Mouse (Mus musculus) midbrain, embryonic 10.5 days (tissue): Measurements from ENCODE around the gene Golph3. TPM values are rescaled to one million over a fixed set of nuclear protein-coding genes. Genes with fewer than 3 reads are reported as not detected.

Experiments
- DNase-seq: peaks from one replicate; pipeline ENCODE4 v3.0.0-alpha.2; 2017; ENCODE audit warnings: low spot score
- H3K27ac ChIP-seq: fragments of 300-500 bp; sonication (generic); replicated peaks from 2 replicates; pipeline ENCODE4 v1.5.1; 2016; ENCODE audit warnings: mild to moderate bottlenecking
- H3K27me3 ChIP-seq: fragments of 300-500 bp; sonication (generic); 2 replicates; pipeline ENCODE4 v1.6.1; 2016; ENCODE audit warnings: low read depth, mild to moderate bottlenecking; ENCODE audit not compliant: poor library complexity, severe bottlenecking
- H3K36me3 ChIP-seq: fragments of 300-500 bp; sonication (generic); 2 replicates; pipeline ENCODE4 v1.6.1; 2016; ENCODE audit warnings: mild to moderate bottlenecking, moderate library complexity
- H3K4me1 ChIP-seq: fragments of 300-500 bp; sonication (generic); 2 replicates; pipeline ENCODE4 v1.6.1; 2016
- H3K4me3 ChIP-seq: fragments of 300-500 bp; sonication (generic); 2 replicates; pipeline ENCODE4 v1.5.1; 2016; ENCODE audit warnings: mild to moderate bottlenecking, moderate library complexity
- H3K9me3 ChIP-seq: fragments of 300-500 bp; sonication (generic); replicated peaks from 2 replicates; pipeline ENCODE4 v1.6.1; 2016; ENCODE audit warnings: mild to moderate bottlenecking
- WGBS: fragments of 180-500 bp; shearing (Covaris S2); methylation state at CpG from one replicate; pipeline ENCODE4 v1.1.7; 2016; 5-methylcytosine and 5-hydroxymethylcytosine counted together
- polyA plus RNA-seq: library from polyadenylated mRNA; unstranded; fragments of >200 nt; fragmentation: Nextera tagmentation; extraction: Ambion mirVana; gene quantifications from 2 replicates; pipeline ENCODE4 v1.2.1, GENCODE M21; 2016

Gene Golph3
- polyA plus RNA-seq, 1 experiment from 2014 or later, result 73.3 TPM

- H3K27ac ChIP-seq, result no peak overlapping the region
- WGBS, result 89% methylated on average over 3 of the region's 3 CpGs
- H3K36me3 ChIP-seq, result peaks cover 88% of the 10 kb centered on the region
- H3K27me3 ChIP-seq, result no peaks in the 10 kb centered on the region
- DNase-seq, result no peak
- no peaks in the 10 kb centered on the region for H3K4me1 ChIP-seq
- no peaks in the 10 kb centered on the region for H3K9me3 ChIP-seq
- H3K4me3 ChIP-seq, result no peak overlapping the region
These were observed 27.7 kb downstream of the Golph3 start for GRCm38 (mm10) chr15:12348950-12349349.

GRCm38 (mm10) chr15:12349840-12350239 lies 28.6 kb downstream of the Golph3 start:
- Histone ChIP-seq H3K9me3 (no peaks in the 10 kb centered on the region), H3K27me3 (no peaks in the 10 kb centered on the region), H3K27ac (no peak overlapping the region), H3K36me3 (peaks cover 86% of the 10 kb centered on the region), H3K4me1 (no peaks in the 10 kb centered on the region), H3K4me3 (no peak overlapping the region)
- DNase-seq, result no peak
- 93% methylated on average over 5 of the region's 5 CpGs for WGBS

GRCm38 (mm10) chr15:12351470-12351869 lies 30.2 kb downstream of the Golph3 start:
- Histone ChIP-seq H3K9me3 (no peaks in the 10 kb centered on the region), H3K27ac (no peak overlapping the region), H3K36me3 (peaks cover 86% of the 10 kb centered on the region), H3K27me3 (no peaks in the 10 kb centered on the region), H3K4me1 (no peaks in the 10 kb centered on the region), H3K4me3 (no peak overlapping the region)
- 95% methylated on average over 7 of the region's 7 CpGs for WGBS
- DNase-seq, result no peak

GRCm38 (mm10) chr15:12354281-12354810 lies 33.1 kb downstream of the Golph3 start:
- 91% methylated on average over 2 of the region's 2 CpGs for WGBS
- Histone ChIP-seq H3K27me3 (no peaks in the 10 kb centered on the region), H3K36me3 (peaks cover 85% of the 10 kb centered on the region), H3K4me3 (no peak overlapping the region), H3K9me3 (no peaks in the 10 kb centered on the region), H3K27ac (no peak overlapping the region), H3K4me1 (no peaks in the 10 kb centered on the region)
- no peak for DNase-seq

GRCm38 (mm10) chr15:12355261-12355660 lies 34.0 kb downstream of the Golph3 start:
- no peaks in the 10 kb centered on the region for H3K4me1 ChIP-seq
- no peaks in the 10 kb centered on the region for H3K27me3 ChIP-seq
- no peak overlapping the region for H3K4me3 ChIP-seq
- no peak overlapping the region for H3K27ac ChIP-seq
- peaks cover 76% of the 10 kb centered on the region for H3K36me3 ChIP-seq
- no peaks in the 10 kb centered on the region for H3K9me3 ChIP-seq
- WGBS, result 94% methylated on average over 6 of the region's 6 CpGs
- no peak for DNase-seq

- 88% methylated on average over 7 of the region's 7 CpGs for WGBS
- Histone ChIP-seq H3K4me3 (no peak overlapping the region), H3K27me3 (no peaks in the 10 kb centered on the region), H3K9me3 (no peaks in the 10 kb centered on the region), H3K27ac (no peak overlapping the region), H3K4me1 (no peaks in the 10 kb centered on the region), H3K36me3 (peaks cover 76% of the 10 kb centered on the region)
- no peak for DNase-seq
These were observed 34.7 kb downstream of the Golph3 start for GRCm38 (mm10) chr15:12355907-12356306.

GRCm38 (mm10) chr15:12357459-12357858 lies 36.2 kb downstream of the Golph3 start:
- no peak for DNase-seq
- H3K36me3 ChIP-seq, result peaks cover 66% of the 10 kb centered on the region
- H3K4me3 ChIP-seq, result no peak overlapping the region
- no peaks in the 10 kb centered on the region for H3K27me3 ChIP-seq
- H3K4me1 ChIP-seq, result no peaks in the 10 kb centered on the region
- H3K27ac ChIP-seq, result no peak overlapping the region
- H3K9me3 ChIP-seq, result no peaks in the 10 kb centered on the region

GRCm38 (mm10) chr15:12358384-12358783 lies 37.1 kb downstream of the Golph3 start:
- no peak for DNase-seq
- Histone ChIP-seq H3K9me3 (no peaks in the 10 kb centered on the region), H3K4me1 (no peaks in the 10 kb centered on the region), H3K36me3 (peaks cover 56% of the 10 kb centered on the region), H3K4me3 (no peak overlapping the region), H3K27me3 (no peaks in the 10 kb centered on the region), H3K27ac (no peak overlapping the region)
- 94% methylated on average over 5 of the region's 5 CpGs for WGBS

GRCm38 (mm10) chr15:12360519-12361212 lies 39.4 kb downstream of the Golph3 start:
- WGBS, result 79% methylated on average over 19 of the region's 19 CpGs
- Histone ChIP-seq H3K4me1 (peaks cover 1% of the 10 kb centered on the region), H3K36me3 (peaks cover 35% of the 10 kb centered on the region), H3K27ac (no peak overlapping the region), H3K9me3 (no peaks in the 10 kb centered on the region), H3K4me3 (no peak overlapping the region), H3K27me3 (no peaks in the 10 kb centered on the region)
- DNase-seq, result no peak

GRCm38 (mm10) chr15:12362001-12362700 lies 40.9 kb downstream of the Golph3 start:
- Histone ChIP-seq H3K27me3 (no peaks in the 10 kb centered on the region), H3K4me3 (no peak overlapping the region), H3K27ac (no peak overlapping the region), H3K36me3 (peaks cover 22% of the 10 kb centered on the region), H3K9me3 (no peaks in the 10 kb centered on the region), H3K4me1 (peaks cover 14% of the 10 kb centered on the region)
- WGBS, result 92% methylated on average over 14 of the region's 14 CpGs
- no peak for DNase-seq

- Histone ChIP-seq H3K4me1 (peaks cover 19% of the 10 kb centered on the region), H3K9me3 (no peaks in the 10 kb centered on the region), H3K36me3 (peaks cover 18% of the 10 kb centered on the region), H3K27ac (no peak overlapping the region), H3K27me3 (no peaks in the 10 kb centered on the region), H3K4me3 (no peak overlapping the region)
- WGBS, result 90% methylated on average over 6 of the region's 6 CpGs
- DNase-seq, result no peak
These were observed 41.4 kb downstream of the Golph3 start for GRCm38 (mm10) chr15:12362701-12363040.

- Histone ChIP-seq H3K27ac (no peak overlapping the region), H3K9me3 (no peaks in the 10 kb centered on the region), H3K36me3 (peaks cover 10% of the 10 kb centered on the region; the same call in 1 of the 2 replicates), H3K27me3 (no peaks in the 10 kb centered on the region), H3K4me1 (peaks cover 29% of the 10 kb centered on the region), H3K4me3 (no peak overlapping the region)
- WGBS, result 91% methylated on average over 4 of the region's 4 CpGs
- no peak for DNase-seq
These were observed 42.8 kb downstream of the Golph3 start for GRCm38 (mm10) chr15:12364096-12364495.

- DNase-seq, result no peak
- peak overlapping the region; percentile 39 for H3K27ac ChIP-seq
- WGBS, result 85% methylated on average over 15 of the region's 15 CpGs
- H3K36me3 ChIP-seq, result peaks cover 8% of the 10 kb centered on the region; the same call in 1 of the 2 replicates
- H3K27me3 ChIP-seq, result no peaks in the 10 kb centered on the region
- H3K4me3 ChIP-seq, result no peak overlapping the region
- no peaks in the 10 kb centered on the region for H3K9me3 ChIP-seq
- peaks cover 29% of the 10 kb centered on the region for H3K4me1 ChIP-seq
These were observed 44.3 kb downstream of the Golph3 start for GRCm38 (mm10) chr15:12365416-12366071.
